Mouse (Mus musculus): ENCODE measurements around the gene Agps. TPM values are rescaled to one million over a fixed set of nuclear protein-coding genes. Genes with fewer than 3 reads are reported as not detected.
A peak's percentile ranks its signal among the peaks of the same experiment; 100 is the strongest.

The Agps gene
- total RNA-seq (2014; rRNA removed) = 37.9 and 43.6 TPM in 2 replicates
- 6.4 and 12.6 TPM in 2 replicates for polyA plus RNA-seq (2015; fragmentation: Nextera tagmentation; extraction: Ambion mirVana)

GRCm38 (mm10) chr2:75831881-75832633, at the start of gene Agps:
Agps (plus strand) TSS chr2:75832177.
- H3K27ac ChIP-seq (ENCODE audit: low read depth, low read length) = peak within 1 kb of the TSS; percentile 64
- H3K4me3 ChIP-seq (ENCODE audit: low read depth, low read length) = peak within 1 kb of the TSS; percentile 80
- no peaks in the 10 kb centered on the region for H3K27me3 ChIP-seq (ENCODE audit: insufficient read depth, low read length)
- H3K36me3 ChIP-seq (ENCODE audit: insufficient read depth) = no peaks in the 10 kb centered on the region
- WGBS = under 1% methylated on average over 80 of the region's 86 CpGs
- peak; percentile 94 for ATAC-seq
- no peaks in the 10 kb centered on the region for H3K9me3 ChIP-seq (ENCODE audit: low read length)
- peak; percentile 84 for DNase-seq
- H3K4me1 ChIP-seq (ENCODE audit: insufficient read depth) = peaks cover 10% of the 10 kb centered on the region
- 0 out of 2 replicates have a peak, but pooled peaks have one; percentile 14 for TF ChIP-seq CTCF (IDR thresholded peaks at IDR 0.05; ENCODE audit: low read depth)
- H3K9ac ChIP-seq = peak within 1 kb of the TSS; percentile 84
- peak within 1 kb of the TSS; percentile 73 for H3K4me2 ChIP-seq (ENCODE audit: low read depth)

GRCm38 (mm10) chr2:75786075-75786474, 45.9 kb upstream of the Agps start:
- Histone ChIP-seq H3K9me3 (ENCODE audit: low read length) (no peaks in the 10 kb centered on the region), H3K4me2 (ENCODE audit: low read depth) (no peak overlapping the region), H3K27ac (ENCODE audit: low read depth, low read length) (no peak overlapping the region), H3K4me3 (ENCODE audit: low read depth, low read length) (no peak overlapping the region), H3K9ac (no peak overlapping the region), H3K36me3 (ENCODE audit: insufficient read depth) (no peaks in the 10 kb centered on the region), H3K27me3 (ENCODE audit: insufficient read depth, low read length) (no peaks in the 10 kb centered on the region), H3K4me1 (ENCODE audit: insufficient read depth) (no peaks in the 10 kb centered on the region)
- TF ChIP-seq CTCF (IDR thresholded peaks at IDR 0.05; ENCODE audit: low read depth) = peak; percentile 78
- ATAC-seq (0 out of 2 replicates have a peak, but pooled peaks have one; percentile 43), DNase-seq (peak; percentile 64)
- 21% methylated on average over 6 of the region's 6 CpGs for WGBS

GRCm38 (mm10) chr2:75788511-75788910, 43.5 kb upstream of the Agps start:
- Histone ChIP-seq H3K4me3 (ENCODE audit: low read depth, low read length) (no peak overlapping the region), H3K27ac (ENCODE audit: low read depth, low read length) (no peak overlapping the region), H3K36me3 (ENCODE audit: insufficient read depth) (no peaks in the 10 kb centered on the region), H3K4me2 (ENCODE audit: low read depth) (no peak overlapping the region), H3K9me3 (ENCODE audit: low read length) (no peaks in the 10 kb centered on the region), H3K9ac (no peak overlapping the region), H3K27me3 (ENCODE audit: insufficient read depth, low read length) (no peaks in the 10 kb centered on the region), H3K4me1 (ENCODE audit: insufficient read depth) (no peaks in the 10 kb centered on the region)
- DNase-seq (no peak), ATAC-seq (no peak)
- no peak for TF ChIP-seq CTCF (IDR thresholded peaks at IDR 0.05; ENCODE audit: low read depth)
- WGBS = 81% methylated on average over 3 of the region's 3 CpGs

GRCm38 (mm10) chr2:75789959-75790523, 41.9 kb upstream of the Agps start:
- TF ChIP-seq CTCF (IDR thresholded peaks at IDR 0.05; ENCODE audit: low read depth) = no peak
- DNase-seq = no peak
- no peak for ATAC-seq

GRCm38 (mm10) chr2:75791561-75792308, 40.2 kb upstream of the Agps start:
- no peak overlapping the region for H3K4me3 ChIP-seq (ENCODE audit: low read depth, low read length)
- TF ChIP-seq CTCF (IDR thresholded peaks at IDR 0.05; ENCODE audit: low read depth) = no peak
- no peaks in the 10 kb centered on the region for H3K36me3 ChIP-seq (ENCODE audit: insufficient read depth)
- DNase-seq (no peak), ATAC-seq (no peak)
- H3K9ac ChIP-seq = no peak overlapping the region
- no peaks in the 10 kb centered on the region for H3K9me3 ChIP-seq (ENCODE audit: low read length)
- no peaks in the 10 kb centered on the region for H3K4me1 ChIP-seq (ENCODE audit: insufficient read depth)
- WGBS = 89% methylated on average over 18 of the region's 18 CpGs
- H3K27me3 ChIP-seq (ENCODE audit: insufficient read depth, low read length) = no peaks in the 10 kb centered on the region
- H3K4me2 ChIP-seq (ENCODE audit: low read depth) = no peak overlapping the region
- H3K27ac ChIP-seq (ENCODE audit: low read depth, low read length) = no peak overlapping the region

More at GRCm38 (mm10) chr2:75789959-75790523, 41.9 kb upstream of the Agps start:
- Histone ChIP-seq H3K4me1 (ENCODE audit: insufficient read depth) (no peaks in the 10 kb centered on the region), H3K9ac (no peak overlapping the region), H3K9me3 (ENCODE audit: low read length) (no peaks in the 10 kb centered on the region), H3K4me2 (ENCODE audit: low read depth) (no peak overlapping the region), H3K36me3 (ENCODE audit: insufficient read depth) (no peaks in the 10 kb centered on the region), H3K27ac (ENCODE audit: low read depth, low read length) (no peak overlapping the region), H3K27me3 (ENCODE audit: insufficient read depth, low read length) (no peaks in the 10 kb centered on the region), H3K4me3 (ENCODE audit: low read depth, low read length) (no peak overlapping the region)
- 54% methylated on average over 14 of the region's 14 CpGs for WGBS

GRCm38 (mm10) chr2:75792377-75793203, 39.4 kb upstream of the Agps start:
- 75% methylated on average over 12 of the region's 12 CpGs for WGBS
- no peak for ATAC-seq
- H3K27me3 ChIP-seq (ENCODE audit: insufficient read depth, low read length) = no peaks in the 10 kb centered on the region
- no peak overlapping the region for H3K9ac ChIP-seq
- no peak overlapping the region for H3K27ac ChIP-seq (ENCODE audit: low read depth, low read length)
- no peak overlapping the region for H3K4me2 ChIP-seq (ENCODE audit: low read depth)
- H3K4me1 ChIP-seq (ENCODE audit: insufficient read depth) = no peaks in the 10 kb centered on the region
- no peak for DNase-seq
- H3K4me3 ChIP-seq (ENCODE audit: low read depth, low read length) = no peak overlapping the region
- no peak for TF ChIP-seq CTCF (IDR thresholded peaks at IDR 0.05; ENCODE audit: low read depth)
- no peaks in the 10 kb centered on the region for H3K36me3 ChIP-seq (ENCODE audit: insufficient read depth)
- no peaks in the 10 kb centered on the region for H3K9me3 ChIP-seq (ENCODE audit: low read length)

Measured in forebrain, postnatal 0 days (tissue).